Mouse (Mus musculus): Measurements from ENCODE around the gene Glra1. TPM values are rescaled to one million over a fixed set of nuclear protein-coding genes. Genes with fewer than 3 reads are reported as not detected.

Gene Glra1
- polyA plus RNA-seq (2012; rRNA removed) = not detected in 2 replicates

DNA sequence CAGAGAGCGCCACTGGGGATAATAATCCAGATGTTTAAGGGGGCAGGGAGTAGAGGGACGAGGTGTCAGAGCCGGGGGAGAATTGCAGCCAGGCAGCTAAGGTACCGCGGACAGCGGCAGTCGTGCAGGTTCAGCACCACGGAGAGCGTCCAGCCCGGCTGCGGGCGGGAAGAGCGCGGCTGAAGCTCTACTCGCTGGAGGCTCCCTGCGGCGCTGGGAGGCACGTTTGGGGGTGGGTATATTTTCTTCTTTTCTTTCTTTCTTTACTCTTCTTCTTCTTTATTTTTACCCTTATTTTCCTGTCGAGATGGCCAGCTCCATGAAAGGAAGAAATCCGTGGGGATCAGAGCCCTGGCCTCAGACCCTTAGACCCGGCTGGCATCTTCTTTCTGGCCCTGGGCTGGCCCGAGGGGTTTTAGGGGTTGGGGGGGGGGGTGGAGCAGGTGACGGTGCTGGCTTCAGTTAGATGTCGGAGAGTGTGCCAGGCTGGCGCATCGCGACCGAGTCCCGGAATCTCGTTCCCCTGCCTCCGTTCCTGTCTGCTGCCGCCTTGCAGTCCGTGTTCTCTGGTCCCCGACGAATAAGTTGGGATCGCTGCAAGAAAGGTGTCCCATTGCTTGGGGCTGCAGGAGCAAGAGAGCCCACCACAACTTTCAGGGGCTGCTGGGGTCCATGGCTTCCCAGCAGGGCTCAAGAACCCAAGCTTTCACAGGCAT lies at the start of gene Glra1:
TSS of gene Glra1 (minus strand) at position 391 of the 716 bp plus-strand sequence.

DNA sequence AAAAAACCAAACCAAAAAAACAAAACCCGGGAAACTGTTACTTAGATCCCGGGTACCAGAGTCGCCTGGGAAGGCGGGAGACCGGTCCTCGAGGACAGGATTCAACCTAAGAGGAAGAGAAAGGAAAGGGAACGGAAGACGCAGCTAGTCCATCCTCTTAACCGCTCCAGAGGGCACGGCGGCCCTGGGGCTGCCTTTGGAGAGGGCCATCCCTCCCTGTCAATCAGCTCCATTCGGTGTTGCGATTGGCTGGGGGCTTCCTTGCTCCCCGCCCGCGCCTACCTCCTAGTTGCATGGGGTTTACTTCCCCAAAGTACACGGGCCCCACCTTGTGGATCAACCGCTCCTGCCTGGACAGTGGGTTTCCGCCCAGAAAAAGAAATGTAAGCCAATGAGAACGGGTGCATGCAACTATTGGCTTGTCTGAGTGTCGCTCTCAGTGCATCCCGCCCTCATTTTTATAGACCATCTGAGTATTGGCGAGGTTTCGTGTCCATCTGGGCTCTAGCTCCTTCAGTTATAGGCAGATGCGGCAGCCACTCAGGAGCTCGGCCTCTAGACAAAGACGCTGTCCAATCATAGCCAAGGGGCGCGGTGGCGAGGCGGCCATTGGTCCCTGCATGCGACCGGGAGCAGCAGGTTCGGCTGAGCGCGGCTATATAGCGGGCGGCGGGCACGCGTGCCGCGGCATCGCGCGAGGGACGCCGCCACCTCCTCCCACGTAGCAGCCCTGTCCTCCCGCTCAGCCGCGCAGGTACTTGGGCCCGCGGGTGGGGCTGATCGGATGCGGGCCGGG lies 138.8 kb downstream of the Glra1 start, which contains the start of gene G3bp1:
TSS of gene G3bp1 (plus strand) at position 638 of the 796 bp plus-strand sequence.

Other genes starting within 250 kb of the Glra1 start
- gene Sparc, start 185.0 kb downstream of the Glra1 start, polyA plus RNA-seq (2012; rRNA removed) = 58.6 and 74.5 TPM in 2 replicates
- 107 and 129 TPM in 2 replicates for gene Atox1, start 147.0 kb downstream of the Glra1 start, polyA plus RNA-seq (2012; rRNA removed)
- 25.7 and 31.3 TPM in 2 replicates for gene G3bp1, start 138.5 kb downstream of the Glra1 start, polyA plus RNA-seq (2012; rRNA removed)

Data from liver, embryonic 14 days (tissue).